Mouse (Mus musculus): ENCODE data around the gene Cfap97d1. TPM values are rescaled to one million over a fixed set of nuclear protein-coding genes. Genes with fewer than 3 reads are reported as not detected.

The Cfap97d1 gene
- polyA plus RNA-seq, 1 experiment, result not detected

- TF ChIP-seq GATA1 (IDR thresholded peaks at IDR 0.05; ENCODE audit: low read length), result no peak
These were observed 15.8 kb upstream of the Cfap97d1 start for GRCm38 (mm10) chr11:101968311-101968710.

GRCm38 (mm10) chr11:101968791-101969190 lies 15.3 kb upstream of the Cfap97d1 start:
- TF ChIP-seq GATA1 (IDR thresholded peaks at IDR 0.05; ENCODE audit: low read length), result no peak

DNA sequence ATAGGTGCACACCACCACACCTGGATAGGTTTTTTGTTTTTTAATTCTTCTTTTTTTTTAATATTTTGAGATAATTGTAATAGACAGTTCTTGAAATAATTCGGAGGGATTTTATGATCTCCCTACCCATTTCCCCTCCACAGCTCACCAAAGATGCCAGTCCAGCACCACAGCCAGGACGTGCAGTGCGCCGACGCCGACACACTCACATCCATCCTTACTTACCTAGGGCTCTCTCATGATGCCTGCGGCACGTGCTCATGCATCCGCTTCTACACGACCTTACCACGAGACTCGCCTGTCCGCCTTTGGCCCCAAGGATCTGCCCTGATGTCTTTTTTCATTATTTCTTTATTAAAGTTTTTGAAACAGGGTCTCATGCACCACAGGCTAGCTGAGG lies 14.2 kb upstream of the Cfap97d1 start:
- TF ChIP-seq GATA1 (IDR thresholded peaks at IDR 0.05; ENCODE audit: low read length), result no peak

- no peak for TF ChIP-seq GATA1 (IDR thresholded peaks at IDR 0.05; ENCODE audit: low read length)
These were observed 12.7 kb upstream of the Cfap97d1 start for GRCm38 (mm10) chr11:101971410-101971809.

- TF ChIP-seq GATA1 (IDR thresholded peaks at IDR 0.05; ENCODE audit: low read length), result no peak
These were observed 12.0 kb upstream of the Cfap97d1 start for GRCm38 (mm10) chr11:101972097-101972496.

GRCm38 (mm10) chr11:101972651-101973050 lies 11.4 kb upstream of the Cfap97d1 start:
- TF ChIP-seq GATA1 (IDR thresholded peaks at IDR 0.05; ENCODE audit: low read length), result no peak

- TF ChIP-seq GATA1 (IDR thresholded peaks at IDR 0.05; ENCODE audit: low read length), result no peak
These were observed 10.6 kb upstream of the Cfap97d1 start for GRCm38 (mm10) chr11:101973496-101973895.

DNA sequence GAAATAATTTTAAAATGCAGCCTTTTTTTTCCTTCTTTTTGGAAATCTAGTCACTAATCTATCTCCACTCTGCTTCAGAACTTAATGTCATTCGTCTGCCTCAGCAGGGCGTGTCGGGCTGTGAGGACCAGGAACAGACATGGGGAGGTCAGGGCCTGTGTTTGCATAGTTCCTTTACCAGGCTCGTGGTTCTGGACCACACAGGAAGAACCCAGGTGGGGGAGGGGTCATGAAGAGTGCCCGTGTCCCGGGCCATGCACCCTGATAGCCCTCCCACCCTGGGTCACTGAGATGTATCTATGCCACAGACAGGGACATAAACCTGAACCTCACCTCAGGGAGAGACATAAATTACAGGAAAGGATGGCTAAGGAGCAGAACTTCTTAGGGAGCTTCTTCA lies 9.9 kb upstream of the Cfap97d1 start:
- no peak for TF ChIP-seq GATA1 (IDR thresholded peaks at IDR 0.05; ENCODE audit: low read length)

DNA sequence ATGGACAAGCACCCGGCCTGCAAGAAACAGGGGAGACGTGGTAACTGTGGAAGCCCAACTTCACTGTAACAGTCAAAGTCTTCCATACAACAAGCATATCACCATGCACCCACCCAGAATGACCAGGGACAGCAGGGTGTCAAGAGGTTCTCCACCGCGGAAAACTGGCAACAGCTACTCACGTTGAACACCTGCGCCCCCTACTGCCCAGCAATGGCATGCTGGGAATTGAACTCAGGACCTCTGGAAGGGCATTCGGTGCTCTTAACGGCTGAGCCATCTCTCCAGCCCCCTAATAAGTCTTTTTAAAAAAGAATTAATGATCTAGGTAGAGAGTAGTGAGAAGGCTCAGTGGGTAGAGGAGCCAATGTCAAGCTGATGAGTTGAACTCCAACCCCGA lies 9.2 kb upstream of the Cfap97d1 start:
- TF ChIP-seq GATA1 (IDR thresholded peaks at IDR 0.05; ENCODE audit: low read length), result no peak

DNA sequence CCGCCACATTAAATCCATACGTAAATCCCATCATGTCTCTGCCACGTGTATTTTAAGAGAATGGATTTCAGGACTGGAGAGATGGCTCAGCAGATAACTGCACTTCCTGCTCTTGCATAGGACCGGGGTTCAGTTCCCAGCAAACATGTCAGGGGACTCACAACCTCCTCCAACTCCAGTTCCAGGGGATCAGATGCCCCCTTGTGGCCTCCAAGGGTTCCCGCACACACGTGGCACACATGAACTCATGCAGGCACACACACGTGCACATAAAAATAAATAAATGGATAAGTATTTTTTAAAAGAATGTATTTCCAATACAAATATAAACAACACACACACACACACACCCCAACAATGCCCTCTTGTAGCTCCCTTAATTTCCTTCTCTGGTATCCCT lies 7.1 kb upstream of the Cfap97d1 start:
- TF ChIP-seq GATA1 (IDR thresholded peaks at IDR 0.05; ENCODE audit: low read length), result no peak

DNA sequence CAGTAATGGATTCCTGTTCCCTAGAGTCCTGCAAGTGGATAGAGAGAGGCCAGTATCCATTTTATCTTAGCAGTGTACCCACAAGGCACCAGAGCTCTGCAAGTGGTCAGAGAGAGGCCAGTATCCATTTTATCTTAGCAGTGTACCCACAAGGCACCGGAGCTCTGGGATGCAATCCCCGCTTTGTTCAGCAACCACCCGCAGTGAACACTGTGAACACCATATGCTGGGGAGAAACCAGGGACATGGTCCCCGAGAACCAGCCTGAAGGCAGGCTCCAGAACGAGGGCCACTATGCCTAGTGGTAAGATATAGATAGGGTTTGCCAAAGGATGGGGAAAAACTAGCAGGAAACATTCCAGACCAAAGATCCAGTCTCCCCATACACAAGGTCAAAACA lies 4.9 kb upstream of the Cfap97d1 start:
- TF ChIP-seq GATA1 (IDR thresholded peaks at IDR 0.05; ENCODE audit: low read length), result no peak

- TF ChIP-seq GATA1 (IDR thresholded peaks at IDR 0.05; ENCODE audit: low read length), result no peak
These were observed 3.4 kb upstream of the Cfap97d1 start for GRCm38 (mm10) chr11:101980603-101981157.

DNA sequence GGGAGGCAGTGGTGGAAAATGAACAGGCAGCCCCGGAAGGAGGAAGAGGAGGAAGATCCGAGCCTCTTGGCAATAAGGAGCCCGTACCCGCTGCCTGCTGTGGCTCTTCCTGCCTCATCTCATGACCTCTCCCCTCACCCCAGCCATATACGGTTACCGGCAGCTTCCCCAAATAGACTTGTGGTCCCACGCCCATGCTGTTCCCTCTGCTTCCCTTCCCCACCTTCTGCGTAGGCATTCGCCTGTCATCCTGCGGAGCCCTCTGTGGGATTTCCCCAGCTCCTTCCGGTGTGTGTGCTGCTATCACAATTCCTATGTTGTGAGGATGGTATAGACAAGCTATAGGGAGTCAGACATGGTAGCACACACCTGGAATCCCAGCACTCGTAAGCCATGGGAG lies 2.2 kb upstream of the Cfap97d1 start:
- no peak for TF ChIP-seq GATA1 (IDR thresholded peaks at IDR 0.05; ENCODE audit: low read length)

GRCm38 (mm10) chr11:101982981-101983411 lies 1.1 kb upstream of the Cfap97d1 start:
- no peak for TF ChIP-seq GATA1 (IDR thresholded peaks at IDR 0.05; ENCODE audit: low read length)

DNA sequence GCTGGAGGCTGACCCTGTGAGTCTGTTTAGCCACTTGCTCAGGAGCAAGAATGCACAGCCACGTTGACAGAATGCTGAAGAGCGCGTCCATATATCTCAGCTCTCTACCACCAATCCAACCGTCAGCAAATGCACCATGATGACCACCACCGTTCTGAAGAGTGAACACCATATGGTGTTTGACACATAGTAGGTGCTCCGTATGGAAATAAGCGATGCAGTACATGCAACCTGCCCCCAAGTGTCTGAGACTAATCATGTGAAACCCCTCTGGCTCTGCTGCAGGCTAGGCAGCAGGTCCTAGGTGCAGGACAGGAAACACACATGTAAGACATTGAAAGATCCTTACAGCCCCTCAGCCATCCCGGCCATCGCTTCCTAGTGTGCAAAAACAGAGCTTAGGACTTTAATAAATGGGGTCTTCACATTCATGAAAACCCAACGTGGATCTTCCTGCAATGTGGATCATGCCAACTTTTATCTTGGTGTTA lies 603 bp upstream of the Cfap97d1 start:
- TF ChIP-seq GATA1 (IDR thresholded peaks at IDR 0.05; ENCODE audit: low read length), result no peak

GRCm38 (mm10) chr11:101985990-101986389 lies 1.9 kb downstream of the Cfap97d1 start:
- TF ChIP-seq GATA1 (IDR thresholded peaks at IDR 0.05; ENCODE audit: low read length), result no peak

GRCm38 (mm10) chr11:101986913-101987312 lies 2.8 kb downstream of the Cfap97d1 start, which contains the start of gene Dusp3:
Gene Dusp3 (minus strand): TSS chr11:101987013.
- no peak for TF ChIP-seq GATA1 (IDR thresholded peaks at IDR 0.05; ENCODE audit: low read length)

DNA sequence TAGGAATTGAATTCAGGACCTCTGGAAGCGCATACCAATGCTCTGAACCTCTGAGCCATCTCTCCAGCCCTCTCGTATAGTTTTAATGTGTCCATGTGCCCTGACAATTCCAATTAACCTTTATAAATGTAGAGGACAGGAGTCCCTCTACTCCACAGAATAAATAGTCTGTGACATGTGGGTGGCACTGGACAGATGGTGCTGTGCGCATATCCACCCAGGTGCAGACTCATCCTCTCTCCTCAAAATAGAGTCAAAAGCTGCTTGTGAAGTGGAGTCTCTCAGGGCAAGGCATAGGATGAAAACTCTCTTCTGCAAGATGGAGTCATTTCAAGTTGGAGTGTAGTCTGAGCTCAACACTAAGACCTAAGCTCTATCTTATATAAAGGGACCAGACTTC lies 6.2 kb downstream of the Cfap97d1 start:
- TF ChIP-seq GATA1 (IDR thresholded peaks at IDR 0.05; ENCODE audit: low read length), result no peak

Data from G1E-ER4 (cell line).